Mouse (Mus musculus): ENCODE measurements around the gene Dock2.

GRCm38 (mm10) chr11:34762570-34763127 lies 21.0 kb downstream of the Dock2 start:
- TF ChIP-seq EP300 (IDR thresholded peaks at IDR 0.05; ENCODE audit: insufficient read depth, low read depth, low read length) (no peak), CTCF (IDR thresholded peaks at IDR 0.05; ENCODE audit: low read depth, low read length) (no peak)
